Mouse (Mus musculus) CD4-positive, CD25-positive, alpha-beta regulatory T cell (primary cell): ENCODE results near the gene Olfr810. TPM values are rescaled to one million over a fixed set of nuclear protein-coding genes. Genes with fewer than 3 reads are reported as not detected.

Source experiments
- polyA plus RNA-seq: library from polyadenylated mRNA; unstranded; fragments of 100-300 nt; shearing (Covaris generic); gene quantifications from one replicate; pipeline ENCODE4 v1.2.1, GENCODE M21; 2017

The Olfr810 gene
- polyA plus RNA-seq, result not detected

GRCm38 (mm10) chr10:129794817-129795216, at the start of gene Olfr810:
TSS of gene Olfr810 (minus strand) at chr10:129794917.

GRCm38 (mm10) chr10:129804296-129804695, 9.6 kb upstream of the Olfr810 start, which contains the start of gene Olfr811:
TSS of gene Olfr811 (minus strand) at chr10:129804396.

DNA sequence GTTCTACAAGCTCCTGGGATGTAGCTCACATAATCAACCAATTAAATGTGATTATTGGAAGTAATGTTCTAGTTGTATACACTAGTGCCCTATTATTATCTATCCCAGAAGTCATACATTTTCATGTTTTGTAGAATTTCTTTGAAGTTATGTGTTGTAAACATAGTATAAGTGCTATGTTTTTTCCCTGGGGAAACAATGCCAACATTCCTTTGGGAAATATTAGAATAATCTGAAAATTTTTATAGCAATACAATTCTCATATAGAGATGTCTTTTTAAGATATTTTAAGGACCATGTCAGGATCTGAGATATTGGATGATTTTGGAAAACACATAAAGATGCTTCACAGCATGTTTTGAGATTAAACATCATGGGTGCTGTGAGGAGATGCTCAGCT, 20.4 kb downstream of the Olfr810 start, which contains the start of gene Olfr809:
TSS of gene Olfr809 (plus strand) at position 301 of the 400 bp plus-strand sequence.

GRCm38 (mm10) chr10:129765182-129765581, 29.5 kb downstream of the Olfr810 start, which contains the start of gene Olfr808:
TSS of gene Olfr808 (plus strand) at chr10:129765482.

DNA sequence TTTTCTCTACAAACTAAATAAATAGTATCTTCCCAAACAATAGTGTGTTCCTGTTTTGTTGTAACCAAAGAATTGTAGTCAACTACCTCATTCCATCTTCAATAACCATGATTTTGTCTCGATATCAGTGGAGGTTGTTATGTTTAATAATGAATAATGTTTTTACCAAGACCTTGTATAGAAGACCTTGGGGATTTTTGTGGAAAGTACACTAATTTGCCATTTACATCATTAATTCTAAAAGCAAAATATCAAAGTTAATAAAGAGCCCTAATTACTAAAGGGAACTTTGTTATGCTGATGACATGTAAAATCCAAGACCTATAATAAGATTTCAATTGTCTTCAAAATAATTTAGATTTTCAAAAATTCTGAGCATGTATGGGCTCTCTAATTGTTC, 37.0 kb downstream of the Olfr810 start, which contains the start of gene Olfr807:
TSS of gene Olfr807 (minus strand) at position 101 of the 400 bp plus-strand sequence.

DNA sequence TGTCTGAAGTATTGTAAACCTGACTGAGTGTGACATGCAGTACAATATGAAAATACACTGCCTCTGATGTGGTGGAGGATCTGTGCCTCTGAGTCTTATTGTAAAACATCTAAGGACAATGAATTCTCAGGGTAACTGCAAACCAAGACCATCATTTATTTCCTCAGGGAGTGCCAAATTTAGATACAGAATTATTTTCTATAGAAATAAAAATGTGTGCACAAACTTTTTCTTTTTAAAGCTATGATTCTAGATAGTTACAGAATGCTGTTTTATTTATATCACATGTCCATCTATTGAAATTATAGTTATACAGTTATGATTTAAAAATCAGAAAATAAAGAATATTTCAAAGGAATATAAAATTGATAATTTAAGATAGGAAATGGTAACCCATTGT, 52.9 kb downstream of the Olfr810 start, which contains the start of gene Olfr806:
TSS of gene Olfr806 (minus strand) at position 101 of the 400 bp plus-strand sequence.

Other genes starting within 250 kb of the Olfr810 start
- not detected for gene Olfr794, start 227.3 kb downstream of the Olfr810 start, polyA plus RNA-seq
- gene Olfr796, start 182.3 kb downstream of the Olfr810 start, polyA plus RNA-seq, result not detected
- 0.18 TPM for gene Olfr798, start 167.0 kb downstream of the Olfr810 start, polyA plus RNA-seq
- not detected for gene Olfr799, start 157.4 kb downstream of the Olfr810 start, polyA plus RNA-seq
- not detected for gene Olfr800, start 137.2 kb downstream of the Olfr810 start, polyA plus RNA-seq
- not detected for gene Olfr801, start 121.1 kb downstream of the Olfr810 start, polyA plus RNA-seq
- gene Olfr802, start 106.7 kb downstream of the Olfr810 start, polyA plus RNA-seq, result not detected
- not detected for gene Olfr803, start 100.6 kb downstream of the Olfr810 start, polyA plus RNA-seq
- not detected for gene Olfr804, start 91.7 kb downstream of the Olfr810 start, polyA plus RNA-seq
- gene Olfr805, start 65.5 kb downstream of the Olfr810 start, polyA plus RNA-seq, result not detected
- not detected for gene Olfr806, start 53.0 kb downstream of the Olfr810 start, polyA plus RNA-seq
- not detected for gene Olfr807, start 37.1 kb downstream of the Olfr810 start, polyA plus RNA-seq
- not detected for gene Olfr808, start 29.4 kb downstream of the Olfr810 start, polyA plus RNA-seq
- gene Olfr809, start 20.3 kb downstream of the Olfr810 start, polyA plus RNA-seq, result not detected
- not detected for gene Olfr811, start 9.5 kb upstream of the Olfr810 start, polyA plus RNA-seq
- gene Olfr812, start 51.2 kb upstream of the Olfr810 start, polyA plus RNA-seq, result not detected
- not detected for gene Olfr813, start 60.5 kb upstream of the Olfr810 start, polyA plus RNA-seq
- gene Olfr814, start 84.9 kb upstream of the Olfr810 start, polyA plus RNA-seq, result 0.06 TPM
- gene Olfr815, start 111.0 kb upstream of the Olfr810 start, polyA plus RNA-seq, result not detected
- gene Olfr816, start 120.7 kb upstream of the Olfr810 start, polyA plus RNA-seq, result 0.11 TPM
- not detected for gene Olfr818, start 154.2 kb upstream of the Olfr810 start, polyA plus RNA-seq
- not detected for gene Olfr819, start 172.3 kb upstream of the Olfr810 start, polyA plus RNA-seq
- not detected for gene Olfr247, start 181.2 kb upstream of the Olfr810 start, polyA plus RNA-seq
- 0.08 TPM for gene Gm10310, start 190.1 kb upstream of the Olfr810 start, polyA plus RNA-seq
- not detected for gene Olfr820, start 217.7 kb upstream of the Olfr810 start, polyA plus RNA-seq
- not detected for gene Olfr821, start 235.4 kb upstream of the Olfr810 start, polyA plus RNA-seq